Mouse (Mus musculus) macrophage (primary cell): Measurements from ENCODE around the gene Psmg3. TPM values are rescaled to one million over a fixed set of nuclear protein-coding genes. Genes with fewer than 3 reads are reported as not detected.

Source experiments
- H3K27ac ChIP-seq: fragments of 350-480 bp; formaldehyde crosslinking; 2 replicates; pipeline ENCODE4 v1.9.0; 2021
- H3K36me3 ChIP-seq: fragments of 350-480 bp; formaldehyde crosslinking; 2 replicates; pipeline ENCODE4 v1.9.0; 2021; ENCODE audit errors: inconsistent target
- H3K4me3 ChIP-seq: fragments of 350-480 bp; formaldehyde crosslinking; 2 replicates; pipeline ENCODE4 v1.9.0; 2021; ENCODE audit errors: inconsistent target
- H3K79me2 ChIP-seq: fragments of 350-480 bp; formaldehyde crosslinking; 2 replicates; pipeline ENCODE4 v1.9.0; 2021; ENCODE audit errors: inconsistent target
- WGBS: methylation state at CpG from one replicate; pipeline ENCODE4 v1.1.7; 2026; ENCODE audit warnings: inconsistent platforms; ENCODE audit not compliant: missing documents; 5-methylcytosine and 5-hydroxymethylcytosine counted together
- polyA plus RNA-seq: library from polyadenylated mRNA; stranded (reverse); fragments of 250-400 nt; gene quantifications from 3 replicates; pipeline ENCODE4 v1.2.4, GENCODE M21; 2018; ENCODE audit warnings: inconsistent platforms
- total RNA-seq, 78 experiments: library from RNA; depleted of rRNA; stranded (reverse); fragments of 250-400 nt; gene quantifications; 1 replicate in 9 of 78; 2 replicates in 24 of 78; 3 replicates in 43 of 78; 4 replicates in 2 of 78; pipeline ENCODE4 v1.2.4; 2018; ENCODE audit warnings: inconsistent platforms in 56 of 78

Gene Psmg3
- total RNA-seq (2018; cell fraction: chromatin; rRNA removed), result 10 to 100 TPM in 7 of 26 experiments, 1 to 10 TPM in 19; 1.8 to 13.1 (median 6.9) TPM
- total RNA-seq (2018; cell fraction: cytosol; rRNA removed), result 10 to 100 TPM in 23 of 26 experiments, 1 to 10 TPM in 3; 7.5 to 25.4 (median 18.2) TPM
- total RNA-seq (2018; cell fraction: nucleus; rRNA removed), result 10 to 100 TPM in 16 of 26 experiments, 1 to 10 TPM in 10; 1.8 to 21.2 (median 11.5) TPM
- polyA plus RNA-seq, result 5.1 to 28.7 TPM (median 20.8 TPM) in 3 replicates

GRCm38 (mm10) chr5:139826357-139827055 is at the start of gene Psmg3, which contains the start of gene Gm26938:
Psmg3 (minus strand) TSS chr5:139826885.
Gm26938 (minus strand) TSS chr5:139826407.
- Histone ChIP-seq H3K4me3 (peak within 1 kb of the TSS; percentile 98), H3K27ac (peak within 1 kb of the TSS; percentile 47), H3K36me3 (peaks cover 28% of the 10 kb centered on the region), H3K79me2 (peaks cover 15% of the 10 kb centered on the region)
- WGBS, result 2% methylated on average over 43 of the region's 43 CpGs

- Histone ChIP-seq H3K79me2 (no peaks in the 10 kb centered on the region), H3K4me3 (no peak overlapping the region), H3K27ac (no peak overlapping the region), H3K36me3 (no peaks in the 10 kb centered on the region)
- WGBS, result 69% methylated on average over 1 of the region's 1 CpGs
These were observed 44.8 kb upstream of the Psmg3 start for GRCm38 (mm10) chr5:139871526-139871925.

- no peak overlapping the region for H3K4me3 ChIP-seq
- WGBS, result 14% methylated on average over 3 of the region's 4 CpGs
- H3K36me3 ChIP-seq, result no peaks in the 10 kb centered on the region
- H3K27ac ChIP-seq, result no peak overlapping the region
- no peaks in the 10 kb centered on the region for H3K79me2 ChIP-seq
These were observed 44.2 kb upstream of the Psmg3 start for GRCm38 (mm10) chr5:139870886-139871285.

GRCm38 (mm10) chr5:139862759-139863158 is 36.1 kb upstream of the Psmg3 start:
- WGBS, result 41% methylated on average over 4 of the region's 4 CpGs
- H3K27ac ChIP-seq, result no peak overlapping the region
- H3K36me3 ChIP-seq, result no peaks in the 10 kb centered on the region

GRCm38 (mm10) chr5:139860328-139861104 is 33.8 kb upstream of the Psmg3 start:
- WGBS, result 69% methylated on average over 15 of the region's 15 CpGs
- no peak overlapping the region for H3K4me3 ChIP-seq
- no peak overlapping the region for H3K27ac ChIP-seq
- H3K79me2 ChIP-seq, result no peaks in the 10 kb centered on the region
- no peaks in the 10 kb centered on the region for H3K36me3 ChIP-seq

More at GRCm38 (mm10) chr5:139862759-139863158, 36.1 kb upstream of the Psmg3 start:
- Histone ChIP-seq H3K79me2 (no peaks in the 10 kb centered on the region), H3K4me3 (no peak overlapping the region)

GRCm38 (mm10) chr5:139849626-139850320 is 23.1 kb upstream of the Psmg3 start:
- Histone ChIP-seq H3K79me2 (no peaks in the 10 kb centered on the region), H3K36me3 (no peaks in the 10 kb centered on the region), H3K4me3 (no peak overlapping the region), H3K27ac (no peak overlapping the region)
- 94% methylated on average over 9 of the region's 12 CpGs for WGBS

- H3K4me3 ChIP-seq, result no peak overlapping the region
- H3K36me3 ChIP-seq, result no peaks in the 10 kb centered on the region
- no peak overlapping the region for H3K27ac ChIP-seq
- no peaks in the 10 kb centered on the region for H3K79me2 ChIP-seq
- WGBS, result 40% methylated on average over 3 of the region's 3 CpGs
These were observed 12.5 kb upstream of the Psmg3 start for GRCm38 (mm10) chr5:139839142-139839541.

- no peak overlapping the region for H3K4me3 ChIP-seq
- H3K27ac ChIP-seq, result no peak overlapping the region
- no peaks in the 10 kb centered on the region for H3K79me2 ChIP-seq
- no peaks in the 10 kb centered on the region for H3K36me3 ChIP-seq
- WGBS, result 25% methylated on average over 2 of the region's 2 CpGs
These were observed 11.8 kb upstream of the Psmg3 start for GRCm38 (mm10) chr5:139838476-139838892.

- Histone ChIP-seq H3K79me2 (no peaks in the 10 kb centered on the region), H3K27ac (no peak overlapping the region), H3K36me3 (no peaks in the 10 kb centered on the region), H3K4me3 (no peak overlapping the region)
- 88% methylated on average over 7 of the region's 7 CpGs for WGBS
These were observed 9.0 kb upstream of the Psmg3 start for GRCm38 (mm10) chr5:139835706-139836105.

- 27% methylated on average over 7 of the region's 7 CpGs for WGBS
- H3K4me3 ChIP-seq, result no peak overlapping the region
- H3K27ac ChIP-seq, result no peak overlapping the region
- H3K36me3 ChIP-seq, result no peaks in the 10 kb centered on the region
- no peaks in the 10 kb centered on the region for H3K79me2 ChIP-seq
These were observed 5.4 kb upstream of the Psmg3 start for GRCm38 (mm10) chr5:139832125-139832524.

GRCm38 (mm10) chr5:139830734-139831133 is 4.0 kb upstream of the Psmg3 start:
- H3K4me3 ChIP-seq, result peak overlapping the region; percentile 3; the same call in 1 of the 2 replicates
- peaks cover 9% of the 10 kb centered on the region for H3K79me2 ChIP-seq
- WGBS, result 33% methylated on average over 3 of the region's 3 CpGs
- no peak overlapping the region for H3K27ac ChIP-seq
- H3K36me3 ChIP-seq, result no peaks in the 10 kb centered on the region

- H3K4me3 ChIP-seq, result no peak overlapping the region
- H3K79me2 ChIP-seq, result peaks cover 15% of the 10 kb centered on the region
- 83% methylated on average over 13 of the region's 13 CpGs for WGBS
- 0 out of 2 replicates have a peak, but pooled peaks cover 3% of the 10 kb centered on the region for H3K36me3 ChIP-seq
- no peak overlapping the region for H3K27ac ChIP-seq
These were observed 2.7 kb upstream of the Psmg3 start for GRCm38 (mm10) chr5:139829384-139829783.

- peaks cover 15% of the 10 kb centered on the region for H3K79me2 ChIP-seq
- no peak overlapping the region for H3K27ac ChIP-seq
- 100% methylated on average over 1 of the region's 1 CpGs for WGBS
- H3K36me3 ChIP-seq, result peaks cover 18% of the 10 kb centered on the region
- H3K4me3 ChIP-seq, result no peak overlapping the region
These were observed 908 bp upstream of the Psmg3 start for GRCm38 (mm10) chr5:139827593-139827992.

GRCm38 (mm10) chr5:139825947-139826346 is 738 bp downstream of the Psmg3 start:
- peaks cover 15% of the 10 kb centered on the region for H3K79me2 ChIP-seq
- WGBS, result 39% methylated on average over 11 of the region's 11 CpGs
- peak overlapping the region; percentile 98 for H3K4me3 ChIP-seq
- H3K27ac ChIP-seq, result peak overlapping the region; percentile 47
- H3K36me3 ChIP-seq, result peaks cover 28% of the 10 kb centered on the region
